Mouse (Mus musculus): ENCODE results near the gene Sval1. TPM values are rescaled to one million over a fixed set of nuclear protein-coding genes. Genes with fewer than 3 reads are reported as not detected.

Sval1 gene
- polyA plus RNA-seq (2014; fragmentation: Nextera tagmentation; extraction: Ambion mirVana) = not detected in 2 replicates

- 63% methylated on average over 1 of the region's 1 CpGs for WGBS (ENCODE audit: insufficient replicate concordance)
- H3K27me3 ChIP-seq (ENCODE audit: control insufficient read depth, insufficient read depth, low read length) = no peaks in the 10 kb centered on the region
- no peaks in the 10 kb centered on the region for H3K4me1 ChIP-seq (ENCODE audit: control insufficient read depth, insufficient read depth, low read length)
- no peak for ATAC-seq (replicated peaks; ENCODE audit: insufficient number of reproducible peaks, low FRiP score, low TSS enrichment)
- no peak within 1 kb of the TSS for H3K4me2 ChIP-seq
- no peak within 1 kb of the TSS for H3K4me3 ChIP-seq (ENCODE audit: low read depth, low read length)
- H3K9me3 ChIP-seq (replicated peaks; ENCODE audit: control insufficient read depth, low read length) = no peaks in the 10 kb centered on the region
- no peak within 1 kb of the TSS for H3K9ac ChIP-seq (ENCODE audit: low read depth, low read length)
- no peaks in the 10 kb centered on the region for H3K36me3 ChIP-seq (ENCODE audit: control insufficient read depth, insufficient read depth, low read length)
- H3K27ac ChIP-seq (ENCODE audit: low read depth, low read length) = no peak within 1 kb of the TSS
Measured at GRCm38 (mm10) chr6:41951330-41951729, at the start of gene Sval1. Gene Sval1, plus strand, starts transcription at chr6:41951630.

DNA sequence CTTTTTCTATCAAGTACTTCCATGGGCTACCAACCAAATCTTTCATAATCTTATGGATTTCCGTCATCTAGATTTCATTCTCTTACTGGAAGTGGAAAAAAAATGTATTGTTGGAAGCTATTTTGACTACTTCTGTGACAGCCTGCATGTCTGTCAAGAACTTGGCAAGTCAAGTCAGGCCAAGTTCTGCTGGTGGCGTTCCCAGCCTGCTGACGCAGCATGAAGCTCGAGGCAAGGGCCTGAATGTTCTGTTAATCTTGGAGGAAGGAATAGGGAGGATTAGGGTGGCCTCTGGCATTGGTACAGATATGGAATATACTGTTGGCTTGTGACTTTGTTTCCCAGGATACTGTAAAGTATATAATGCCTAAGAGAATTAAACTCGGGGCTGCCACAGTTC is 39.8 kb upstream of the Sval1 start:
- H3K4me3 ChIP-seq (ENCODE audit: low read depth, low read length) = no peak overlapping the region
- no peaks in the 10 kb centered on the region for H3K27me3 ChIP-seq (ENCODE audit: control insufficient read depth, insufficient read depth, low read length)
- H3K9me3 ChIP-seq (replicated peaks; ENCODE audit: control insufficient read depth, low read length) = 0 out of 2 replicates have a peak, but pooled peaks cover 2% of the 10 kb centered on the region
- no peak overlapping the region for H3K9ac ChIP-seq (ENCODE audit: low read depth, low read length)
- no peaks in the 10 kb centered on the region for H3K36me3 ChIP-seq (ENCODE audit: control insufficient read depth, insufficient read depth, low read length)
- no peak for ATAC-seq (replicated peaks; ENCODE audit: insufficient number of reproducible peaks, low FRiP score, low TSS enrichment)
- 72% methylated on average over 5 of the region's 5 CpGs for WGBS (ENCODE audit: insufficient replicate concordance)
- no peaks in the 10 kb centered on the region for H3K4me1 ChIP-seq (ENCODE audit: control insufficient read depth, insufficient read depth, low read length)
- H3K27ac ChIP-seq (ENCODE audit: low read depth, low read length) = no peak overlapping the region
- H3K4me2 ChIP-seq = no peak overlapping the region

- ATAC-seq (replicated peaks; ENCODE audit: insufficient number of reproducible peaks, low FRiP score, low TSS enrichment) = no peak
- 81% methylated on average over 2 of the region's 2 CpGs for WGBS (ENCODE audit: insufficient replicate concordance)
- H3K9ac ChIP-seq (ENCODE audit: low read depth, low read length) = no peak overlapping the region
- no peak overlapping the region for H3K27ac ChIP-seq (ENCODE audit: low read depth, low read length)
- H3K36me3 ChIP-seq (ENCODE audit: control insufficient read depth, insufficient read depth, low read length) = no peaks in the 10 kb centered on the region
- no peak overlapping the region for H3K4me3 ChIP-seq (ENCODE audit: low read depth, low read length)
- no peaks in the 10 kb centered on the region for H3K4me1 ChIP-seq (ENCODE audit: control insufficient read depth, insufficient read depth, low read length)
- H3K27me3 ChIP-seq (ENCODE audit: control insufficient read depth, insufficient read depth, low read length) = no peaks in the 10 kb centered on the region
- H3K4me2 ChIP-seq = no peak overlapping the region
- 0 out of 2 replicates have a peak, but pooled peaks cover 2% of the 10 kb centered on the region for H3K9me3 ChIP-seq (replicated peaks; ENCODE audit: control insufficient read depth, low read length)
Measured at GRCm38 (mm10) chr6:41914883-41915282, 36.5 kb upstream of the Sval1 start.

- ATAC-seq (replicated peaks; ENCODE audit: insufficient number of reproducible peaks, low FRiP score, low TSS enrichment) = no peak
- H3K9me3 ChIP-seq (replicated peaks; ENCODE audit: control insufficient read depth, low read length) = no peaks in the 10 kb centered on the region
- 70% methylated on average over 1 of the region's 1 CpGs for WGBS (ENCODE audit: insufficient replicate concordance)
- no peaks in the 10 kb centered on the region for H3K4me1 ChIP-seq (ENCODE audit: control insufficient read depth, insufficient read depth, low read length)
- no peaks in the 10 kb centered on the region for H3K36me3 ChIP-seq (ENCODE audit: control insufficient read depth, insufficient read depth, low read length)
- no peaks in the 10 kb centered on the region for H3K27me3 ChIP-seq (ENCODE audit: control insufficient read depth, insufficient read depth, low read length)
- H3K4me2 ChIP-seq = no peak within 1 kb of the TSS
- no peak within 1 kb of the TSS for H3K4me3 ChIP-seq (ENCODE audit: low read depth, low read length)
- H3K27ac ChIP-seq (ENCODE audit: low read depth, low read length) = no peak within 1 kb of the TSS
- H3K9ac ChIP-seq (ENCODE audit: low read depth, low read length) = no peak within 1 kb of the TSS
Measured at GRCm38 (mm10) chr6:41967840-41968239, 16.4 kb downstream of the Sval1 start, which contains the start of gene Sval3. Gene Sval3, plus strand, starts transcription at chr6:41968140.

Other genes starting within 250 kb of the Sval1 start
- 41.0 and 53.1 TPM in 2 replicates for gene Kel, start 247.3 kb upstream of the Sval1 start, polyA plus RNA-seq (2014; fragmentation: Nextera tagmentation; extraction: Ambion mirVana)
- not detected in 2 replicates for gene Olfr459, start 176.5 kb upstream of the Sval1 start, polyA plus RNA-seq (2014; fragmentation: Nextera tagmentation; extraction: Ambion mirVana)
- not detected in 2 replicates for gene Pip, start 104.1 kb upstream of the Sval1 start, polyA plus RNA-seq (2014; fragmentation: Nextera tagmentation; extraction: Ambion mirVana)
- not detected in 2 replicates for gene Sval2, start 98.6 kb upstream of the Sval1 start, polyA plus RNA-seq (2014; fragmentation: Nextera tagmentation; extraction: Ambion mirVana)
- not detected in 2 replicates for gene Sval3, start 16.5 kb downstream of the Sval1 start, polyA plus RNA-seq (2014; fragmentation: Nextera tagmentation; extraction: Ambion mirVana)
- not detected in 2 replicates for gene Sva, start 86.8 kb downstream of the Sval1 start, polyA plus RNA-seq (2014; fragmentation: Nextera tagmentation; extraction: Ambion mirVana)
- not detected in 2 replicates for gene Tas2r139, start 189.3 kb downstream of the Sval1 start, polyA plus RNA-seq (2014; fragmentation: Nextera tagmentation; extraction: Ambion mirVana)

Measured in heart, embryonic 11.5 days (tissue).